Mouse (Mus musculus): ENCODE results near the gene Tubb3. TPM values are rescaled to one million over a fixed set of nuclear protein-coding genes. Genes with fewer than 3 reads are reported as not detected.

Gene Tubb3
- polyA plus RNA-seq (2015; fragmentation: Nextera tagmentation; extraction: Ambion mirVana), result 1.2 and 1.3 TPM in 2 replicates

DNA sequence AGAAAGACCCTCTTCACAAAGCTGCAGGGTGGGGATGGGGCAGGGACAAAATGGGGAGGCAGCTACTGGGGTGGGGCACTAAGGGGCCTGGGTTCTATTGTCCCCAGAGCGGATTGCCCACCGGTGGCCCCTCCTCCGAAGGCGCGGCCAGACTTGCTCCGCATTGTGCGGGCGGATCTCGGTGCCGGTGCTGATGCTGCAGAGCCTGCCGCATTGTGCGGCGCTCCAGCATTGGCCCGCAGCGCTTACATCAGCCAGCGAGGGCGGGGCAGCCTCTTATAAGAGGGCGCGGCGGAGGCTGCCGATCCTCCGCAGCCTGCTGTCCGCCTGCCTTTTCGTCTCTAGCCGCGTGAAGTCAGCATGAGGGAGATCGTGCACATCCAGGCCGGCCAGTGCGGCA is at the start of gene Tubb3:
Gene Tubb3, plus strand, starts transcription at position 179 of the 400 bp plus-strand sequence.

DNA sequence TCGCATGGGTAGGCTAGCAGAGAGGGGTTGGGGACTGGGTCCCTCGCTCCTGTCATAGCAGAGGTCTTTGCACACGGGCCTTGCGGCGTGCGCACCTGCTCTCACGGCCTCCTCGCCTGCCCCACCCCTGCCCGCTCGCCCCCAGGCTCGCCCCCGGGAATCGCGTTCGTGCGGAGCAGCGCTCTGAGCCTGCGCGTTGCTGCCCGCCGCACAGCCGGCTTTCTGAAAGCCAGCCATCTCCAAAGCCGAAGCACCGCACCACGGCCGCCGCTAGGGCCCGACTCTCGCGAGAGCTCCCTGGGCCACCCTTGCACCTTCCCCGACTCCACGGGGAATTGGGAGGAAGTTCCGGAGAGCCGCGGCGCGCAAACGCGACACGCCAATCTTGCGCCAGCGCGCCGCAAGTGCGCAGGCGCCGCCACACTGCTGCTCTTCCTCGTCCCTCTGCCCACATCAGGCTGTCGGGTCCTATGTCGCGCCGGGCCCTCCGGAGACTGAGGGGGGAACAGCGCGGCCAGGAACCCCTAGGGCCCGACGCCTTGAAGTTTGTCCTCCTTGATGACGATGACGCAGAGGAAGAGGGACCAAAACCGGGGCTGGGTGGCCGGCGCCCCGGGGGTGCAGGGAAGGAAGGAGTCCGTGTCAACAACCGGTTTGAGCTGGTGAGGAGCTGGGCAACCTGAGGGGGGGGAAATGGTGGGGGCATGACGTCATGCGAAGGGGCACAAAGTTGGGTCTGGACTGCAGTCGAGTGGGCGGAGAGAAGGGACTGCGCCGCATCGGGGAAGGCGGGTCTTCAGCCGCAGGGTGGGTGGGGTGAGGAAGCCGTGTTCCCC is 37.6 kb upstream of the Tubb3 start, which contains the start of gene Tcf25:
Gene Tcf25, plus strand, starts transcription at position 351 of the 836 bp plus-strand sequence.

GRCm38 (mm10) chr8:123406786-123407185 is 4.4 kb upstream of the Tubb3 start, which contains the start of gene Mc1r:
Gene Mc1r, plus strand, starts transcription at chr8:123407107.

DNA sequence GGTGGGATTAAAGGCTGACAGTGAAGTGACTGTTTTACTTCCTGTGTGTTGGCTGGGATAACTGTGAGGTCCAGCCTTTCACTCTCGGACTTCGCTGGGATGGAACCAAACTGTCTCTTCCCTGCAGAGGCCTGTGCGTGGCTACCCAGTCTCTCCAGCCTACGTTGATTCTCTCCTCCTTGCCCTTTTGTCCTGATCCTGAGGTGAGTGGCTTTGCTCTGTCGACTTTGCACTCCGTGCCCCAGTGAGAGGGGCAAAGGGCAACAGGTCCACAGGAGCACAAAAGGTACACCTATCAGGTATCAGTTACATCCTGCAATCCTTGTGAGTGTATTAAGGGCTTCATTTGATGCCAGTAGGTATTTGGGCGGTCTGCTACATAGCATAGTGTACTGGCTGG is 12.2 kb downstream of the Tubb3 start, which contains the start of gene Def8:
Gene Def8, plus strand, starts transcription at position 87 of the 400 bp plus-strand sequence.

Other genes with a start within 250 kb of the Tubb3 start
- gene Dpep1, start 225.2 kb upstream of the Tubb3 start, polyA plus RNA-seq (2015; fragmentation: Nextera tagmentation; extraction: Ambion mirVana), result 53.3 and 55.8 TPM in 2 replicates
- gene Chmp1a, start 198.7 kb upstream of the Tubb3 start, polyA plus RNA-seq (2015; fragmentation: Nextera tagmentation; extraction: Ambion mirVana), result 123 and 124 TPM in 2 replicates
- gene Spata33, start 198.6 kb upstream of the Tubb3 start, polyA plus RNA-seq (2015; fragmentation: Nextera tagmentation; extraction: Ambion mirVana), result 2.5 and 2.9 TPM in 2 replicates
- 16.7 and 17.7 TPM in 2 replicates for gene Cdk10, start 186.6 kb upstream of the Tubb3 start, polyA plus RNA-seq (2015; fragmentation: Nextera tagmentation; extraction: Ambion mirVana)
- gene Spata2l, start 175.2 kb upstream of the Tubb3 start, polyA plus RNA-seq (2015; fragmentation: Nextera tagmentation; extraction: Ambion mirVana), result 1.9 and 2.7 TPM in 2 replicates
- 10.5 and 11.0 TPM in 2 replicates for gene Zfp276, start 157.2 kb upstream of the Tubb3 start, polyA plus RNA-seq (2015; fragmentation: Nextera tagmentation; extraction: Ambion mirVana)
- 18.2 and 18.4 TPM in 2 replicates for gene Vps9d1, start 157.1 kb upstream of the Tubb3 start, polyA plus RNA-seq (2015; fragmentation: Nextera tagmentation; extraction: Ambion mirVana)
- 11.2 and 14.2 TPM in 2 replicates for gene Fanca, start 92.8 kb upstream of the Tubb3 start, polyA plus RNA-seq (2015; fragmentation: Nextera tagmentation; extraction: Ambion mirVana)
- gene Spire2, start 78.7 kb upstream of the Tubb3 start, polyA plus RNA-seq (2015; fragmentation: Nextera tagmentation; extraction: Ambion mirVana), result 2.3 and 2.7 TPM in 2 replicates
- 128 and 129 TPM in 2 replicates for gene Tcf25, start 37.7 kb upstream of the Tubb3 start, polyA plus RNA-seq (2015; fragmentation: Nextera tagmentation; extraction: Ambion mirVana)
- not detected in 2 replicates for gene Mc1r, start 4.3 kb upstream of the Tubb3 start, polyA plus RNA-seq (2015; fragmentation: Nextera tagmentation; extraction: Ambion mirVana)
- 23.4 and 27.8 TPM in 2 replicates for gene Def8, start 12.1 kb downstream of the Tubb3 start, polyA plus RNA-seq (2015; fragmentation: Nextera tagmentation; extraction: Ambion mirVana)
- 33.6 and 34.4 TPM in 2 replicates for gene Afg3l1, start 66.5 kb downstream of the Tubb3 start, polyA plus RNA-seq (2015; fragmentation: Nextera tagmentation; extraction: Ambion mirVana)
- 0.29 and 0.33 TPM in 2 replicates for gene Dbndd1, start 104.0 kb downstream of the Tubb3 start, polyA plus RNA-seq (2015; fragmentation: Nextera tagmentation; extraction: Ambion mirVana)
- gene Gas8, start 107.4 kb downstream of the Tubb3 start, polyA plus RNA-seq (2015; fragmentation: Nextera tagmentation; extraction: Ambion mirVana), result 12.2 and 14.0 TPM in 2 replicates
- 4.6 and 5.0 TPM in 2 replicates for gene Rhou, start 242.5 kb downstream of the Tubb3 start, polyA plus RNA-seq (2015; fragmentation: Nextera tagmentation; extraction: Ambion mirVana)

All from urinary bladder, postnatal 0 days (tissue).